Mouse (Mus musculus): ENCODE data around the gene Asb2.

GRCm38 (mm10) chr12:103336766-103337165, 19.0 kb downstream of the Asb2 start:
- no peak for TF ChIP-seq POLR2A (IDR thresholded peaks at IDR 0.05; ENCODE audit: borderline replicate concordance, extremely low read depth, insufficient read depth, insufficient read length, poor library complexity, severe bottlenecking)
- TF ChIP-seq CTCF (IDR thresholded peaks at IDR 0.05; ENCODE audit: borderline replicate concordance, extremely low read depth, insufficient read depth, insufficient read length): no peak
